Mouse (Mus musculus) liver, embryonic 14.5 days (tissue): Measurements from ENCODE around the gene Rbm4.

Source experiments
- CTCF ChIP-seq: IDR thresholded peaks from 2 replicates; pipeline ENCODE4 v1.5.1; 2016; ENCODE audit warnings: antibody characterized with exemption, low read depth, control low read depth
- EP300 ChIP-seq: IDR thresholded peaks from 2 replicates; pipeline ENCODE4 v1.6.1; 2016; ENCODE audit warnings: antibody characterized with exemption, low read depth

- no peak for TF ChIP-seq CTCF
- no peak for TF ChIP-seq EP300
These were observed 47.1 kb upstream of the Rbm4 start for GRCm38 (mm10) chr19:4840848-4841247.
